Mouse (Mus musculus) lung, postnatal 36 days (tissue): ENCODE results near the gene Hist4h4.
"Not testable (repeated sequence)": the region's sequence is repeated elsewhere in the genome, so short reads cannot be mapped to it uniquely, and the experiment has no call there.

ENCODE experiments used
- DNase-seq: peaks from one replicate; pipeline ENCODE4 v3.0.0; 2022; ENCODE audit warnings: mixed read lengths

Gene Hist4h4

DNA sequence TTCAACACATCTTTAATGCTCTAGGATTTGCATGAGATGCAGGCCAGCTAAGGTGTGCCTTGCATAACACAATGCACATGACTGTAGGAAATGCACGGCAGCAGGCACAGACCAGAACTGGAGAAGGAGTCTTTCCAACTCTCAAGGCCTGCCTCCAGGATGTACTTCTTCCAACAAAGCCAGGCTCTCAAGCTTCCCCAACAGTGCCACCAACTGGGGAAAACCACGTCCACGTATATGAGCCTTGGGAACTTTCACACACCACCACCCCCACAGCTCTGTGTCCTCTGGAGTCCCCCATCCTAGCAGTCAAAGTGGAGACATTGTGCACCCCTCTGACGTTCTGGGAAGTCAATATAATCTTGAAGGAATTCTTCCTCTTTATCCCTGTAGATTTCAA is 8.9 kb upstream of the Hist4h4 start:
- DNase-seq = peak; percentile 58

DNA sequence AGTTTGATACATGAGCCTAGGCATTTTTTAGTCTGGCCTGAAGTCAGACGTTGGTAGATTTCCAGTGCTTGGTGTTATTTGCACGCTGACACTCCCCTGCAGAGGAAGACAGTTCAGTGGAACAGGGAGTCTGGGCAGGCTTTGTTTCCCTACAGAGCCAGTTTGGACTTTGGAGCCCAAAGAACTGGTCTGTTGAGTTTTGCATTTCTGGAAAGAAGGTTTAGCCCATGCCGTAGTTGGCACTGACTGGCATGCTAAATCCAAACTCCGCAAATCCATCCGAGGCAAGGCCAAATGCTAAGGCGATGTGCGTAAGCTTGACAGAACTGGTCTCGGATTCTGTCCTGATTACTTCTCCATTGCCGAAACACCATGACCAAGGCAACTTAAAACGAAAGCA is 7.0 kb upstream of the Hist4h4 start:
- no peak for DNase-seq

DNA sequence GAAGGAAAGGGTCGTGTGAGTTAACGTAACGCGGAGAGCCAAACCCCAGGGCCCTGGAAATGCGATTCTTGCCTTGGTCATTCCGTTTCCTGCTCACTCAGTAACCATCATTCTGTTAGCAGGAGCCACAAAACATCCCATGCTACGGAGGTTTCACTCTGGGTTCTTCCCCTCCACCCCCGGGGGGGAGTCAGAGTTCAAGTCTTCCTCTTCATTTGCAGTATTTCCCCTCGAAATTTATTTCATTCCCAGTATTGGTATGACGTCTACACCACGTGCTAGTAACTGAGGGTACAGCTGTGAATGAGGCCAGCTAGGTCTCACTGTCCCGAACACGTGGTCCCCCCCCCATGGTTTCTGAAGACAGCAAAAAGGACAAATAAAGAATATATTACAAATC is 5.5 kb upstream of the Hist4h4 start:
- DNase-seq = no peak

DNA sequence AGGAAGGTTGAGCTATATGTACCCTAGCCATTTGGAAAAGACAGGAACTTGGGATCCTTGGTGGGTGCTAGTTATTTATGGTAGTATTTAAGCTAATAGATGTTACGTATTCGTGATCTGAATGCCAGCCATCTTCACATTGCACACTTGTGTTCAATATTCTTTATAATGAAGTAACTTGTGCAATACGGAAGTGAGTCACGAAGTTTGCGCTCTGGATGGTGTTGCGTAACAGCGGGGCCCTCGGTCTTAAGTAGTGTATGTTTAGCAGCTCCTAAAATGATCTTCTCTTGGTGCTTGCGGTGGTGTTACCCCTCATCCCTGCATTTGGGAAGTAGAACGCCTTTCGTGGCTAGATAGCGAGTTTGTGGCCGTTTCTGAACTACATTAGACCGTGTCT is 4.9 kb upstream of the Hist4h4 start:
- DNase-seq = peak; percentile 93

DNA sequence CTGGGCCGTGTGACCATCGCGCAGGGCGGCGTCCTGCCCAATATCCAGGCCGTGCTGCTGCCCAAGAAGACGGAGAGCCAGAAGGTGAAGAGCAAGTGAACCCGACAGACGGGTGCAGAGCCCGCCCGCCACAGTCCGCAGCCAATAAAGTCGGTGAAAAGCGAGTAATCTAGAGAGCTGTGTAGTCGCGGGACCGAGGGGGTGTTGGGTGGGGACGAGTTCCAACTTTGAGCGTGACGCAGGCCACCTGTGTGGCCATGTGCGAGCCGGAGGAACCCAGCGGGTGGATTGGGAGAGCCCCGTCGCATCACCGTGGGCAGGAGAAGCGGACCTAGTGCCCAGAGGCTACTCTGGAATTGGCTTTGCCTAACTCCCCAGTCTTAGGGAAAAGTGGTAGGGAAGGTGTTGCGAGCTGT is 4.4 kb upstream of the Hist4h4 start:
- peak; percentile 40 for DNase-seq

DNA sequence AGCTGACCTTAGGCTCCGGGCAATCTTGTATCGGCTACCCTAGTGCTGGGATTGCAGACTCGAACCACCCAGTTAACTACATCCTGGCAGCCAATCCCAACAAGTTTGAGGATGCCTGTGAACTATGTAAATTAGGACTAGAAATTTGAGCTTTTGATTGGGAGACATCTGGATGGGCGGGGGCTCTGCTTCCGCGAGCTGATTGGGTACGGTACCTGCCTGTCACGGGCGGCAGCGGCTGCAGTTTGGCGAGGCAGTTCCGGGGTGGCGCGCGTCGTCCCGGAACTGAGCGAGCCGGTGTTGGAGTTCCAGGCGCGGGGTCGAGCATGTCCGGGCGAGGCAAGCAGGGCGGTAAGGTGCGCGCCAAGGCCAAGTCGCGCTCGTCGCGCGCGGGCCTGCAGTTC is 3.8 kb upstream of the Hist4h4 start, which contains the start of gene H2afj:
TSS of gene H2afj (plus strand) at position 231 of the 404 bp plus-strand sequence.
- peak; percentile 99 for DNase-seq

DNA sequence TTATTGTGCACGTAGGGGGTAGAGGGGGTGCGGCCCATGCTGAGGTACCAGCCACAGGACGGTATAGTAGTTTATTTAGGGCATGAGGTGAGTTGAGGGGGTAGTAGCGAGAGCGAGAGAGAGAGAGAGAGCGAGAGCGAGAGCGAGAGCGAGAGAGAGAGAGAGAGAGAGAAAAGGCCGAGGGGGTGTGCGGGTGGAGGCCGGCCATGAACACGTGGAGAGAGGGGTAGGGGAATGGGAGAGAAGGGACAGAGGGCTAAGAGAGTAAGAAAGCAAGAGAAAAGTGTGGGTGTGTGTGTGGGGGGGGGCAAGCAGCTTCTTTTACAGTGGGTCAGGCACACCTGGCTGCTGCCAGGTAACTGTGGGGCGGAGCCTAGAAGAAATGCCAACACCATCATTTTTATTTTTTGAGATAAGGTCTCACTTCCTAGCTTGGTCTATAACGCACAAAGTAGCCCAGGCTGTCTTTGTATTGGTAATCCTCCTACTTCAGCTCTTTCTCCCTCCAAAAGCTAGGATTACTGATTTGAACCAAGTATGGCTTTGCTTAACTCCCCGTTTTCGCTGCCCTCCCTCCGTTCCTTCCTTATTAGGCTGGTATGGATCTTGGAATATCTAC is 3.3 kb upstream of the Hist4h4 start:
- DNase-seq = no peak

DNA sequence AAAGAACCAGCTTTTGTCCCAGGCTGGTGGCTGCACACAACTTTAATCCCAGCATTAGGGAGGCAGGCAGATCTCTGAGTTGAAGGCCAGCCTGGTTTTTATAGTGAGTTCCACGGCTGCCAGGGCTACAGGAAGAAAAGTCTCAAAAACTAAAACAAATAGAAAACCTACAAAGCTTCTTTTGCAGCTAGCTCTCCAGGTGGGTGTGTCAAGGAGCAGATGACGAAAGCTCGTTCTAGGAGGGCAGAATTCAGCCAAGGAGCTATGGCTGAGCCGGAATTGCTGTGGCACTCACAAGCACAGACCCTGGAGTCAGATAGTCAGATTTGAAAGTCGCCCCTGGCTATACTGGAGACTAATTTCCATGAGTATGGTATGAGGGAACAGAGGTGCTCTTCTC is 2.6 kb upstream of the Hist4h4 start:
- DNase-seq = peak; percentile 78

DNA sequence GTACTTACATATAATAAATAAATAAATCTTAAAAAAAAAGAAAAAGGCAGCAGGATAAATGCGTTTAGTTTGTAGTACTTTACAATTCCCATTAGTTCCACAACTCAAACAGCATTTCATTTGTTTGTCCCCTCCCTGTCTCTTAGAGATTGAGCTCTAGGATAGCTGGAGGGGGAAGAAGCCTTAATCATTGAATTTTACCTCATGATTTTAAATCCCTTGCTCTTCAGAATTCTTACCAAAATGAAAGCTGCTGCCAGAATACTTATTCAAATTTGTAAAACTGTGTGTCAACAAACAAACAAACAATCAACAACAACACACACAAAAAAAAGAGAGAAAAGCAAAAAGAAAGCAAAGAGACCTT is 1.2 kb upstream of the Hist4h4 start:
- DNase-seq = no peak

DNA sequence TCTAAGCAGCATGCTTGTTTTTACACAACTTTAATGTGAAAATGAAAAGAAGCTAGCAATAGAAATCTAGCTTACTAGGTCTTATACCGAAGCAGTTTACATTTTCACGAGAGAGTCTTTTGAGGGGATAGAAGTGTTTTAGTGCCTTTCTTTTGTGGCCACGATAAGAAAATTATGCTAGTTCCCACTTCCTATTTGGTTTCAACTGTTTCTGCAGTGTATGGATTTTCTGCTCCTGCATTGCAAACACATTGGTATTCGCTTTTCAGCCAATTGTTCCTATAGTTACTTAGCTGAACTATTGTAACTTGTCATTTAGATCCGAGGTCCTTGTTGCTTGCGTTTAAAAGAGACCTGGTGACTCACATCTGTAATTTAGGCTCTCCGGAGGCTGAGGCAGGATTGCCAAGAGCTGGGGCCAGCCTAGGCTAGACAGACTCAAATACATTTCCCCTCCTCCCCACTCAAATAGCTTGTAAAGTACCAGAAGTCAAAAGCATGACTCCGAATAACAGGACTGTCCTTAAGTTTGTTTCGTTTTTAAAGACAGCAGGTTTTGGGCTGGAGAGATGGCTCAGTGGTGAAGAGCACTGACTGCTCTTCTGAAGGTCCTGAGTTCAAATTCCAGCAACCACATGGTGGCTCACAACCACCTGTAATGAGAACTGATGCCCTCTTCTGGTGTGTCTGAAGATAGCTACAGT is 642 bp upstream of the Hist4h4 start:
- no peak for DNase-seq

DNA sequence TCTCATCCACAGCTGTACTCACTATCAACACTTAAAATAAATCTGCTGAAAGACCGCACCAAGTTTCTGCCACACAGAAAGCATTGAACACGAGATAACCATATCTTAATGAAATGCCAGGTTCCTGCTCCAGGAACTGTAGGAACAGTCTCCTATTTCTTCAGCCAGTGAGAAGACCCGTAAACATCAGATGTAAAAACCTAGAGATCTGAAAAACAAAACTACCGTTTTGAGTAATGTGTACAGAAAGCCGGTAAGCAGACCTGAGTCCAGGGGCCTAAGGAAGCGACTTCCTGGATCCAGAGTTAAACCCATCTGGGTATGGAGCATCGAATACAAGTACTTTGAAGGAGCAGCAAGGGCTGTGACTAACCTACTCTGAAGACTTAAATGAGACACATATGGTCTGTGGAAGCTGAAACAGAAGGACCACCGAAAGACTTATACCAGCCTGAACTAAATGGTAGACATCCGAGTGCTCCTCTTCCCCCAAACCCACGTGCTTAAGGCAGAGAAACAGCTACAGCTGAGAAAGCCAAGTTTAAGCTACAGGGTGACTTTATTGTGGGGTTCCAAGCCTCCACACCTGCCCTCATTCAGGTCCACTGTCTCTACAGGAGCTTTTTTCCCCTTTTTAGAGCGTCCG is 999 bp downstream of the Hist4h4 start:
- DNase-seq = no peak

DNA sequence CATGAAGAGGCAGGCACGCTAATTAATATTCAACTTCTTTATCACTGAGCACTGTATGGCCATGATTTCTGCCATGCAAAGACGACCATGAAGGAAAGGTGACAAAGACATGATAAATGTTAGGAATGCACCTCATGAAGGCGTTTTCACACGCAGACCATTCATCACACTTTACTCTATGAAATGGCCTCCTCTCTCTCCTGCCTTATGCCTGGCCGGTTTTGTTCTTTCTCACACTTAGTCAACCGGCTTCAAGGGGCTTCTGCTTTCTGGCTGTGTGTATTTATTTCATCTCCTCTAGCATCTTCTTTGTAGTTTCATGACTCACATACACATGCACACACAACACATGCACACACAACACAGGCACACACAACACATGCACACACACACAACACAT is 2.9 kb downstream of the Hist4h4 start:
- no peak for DNase-seq

DNA sequence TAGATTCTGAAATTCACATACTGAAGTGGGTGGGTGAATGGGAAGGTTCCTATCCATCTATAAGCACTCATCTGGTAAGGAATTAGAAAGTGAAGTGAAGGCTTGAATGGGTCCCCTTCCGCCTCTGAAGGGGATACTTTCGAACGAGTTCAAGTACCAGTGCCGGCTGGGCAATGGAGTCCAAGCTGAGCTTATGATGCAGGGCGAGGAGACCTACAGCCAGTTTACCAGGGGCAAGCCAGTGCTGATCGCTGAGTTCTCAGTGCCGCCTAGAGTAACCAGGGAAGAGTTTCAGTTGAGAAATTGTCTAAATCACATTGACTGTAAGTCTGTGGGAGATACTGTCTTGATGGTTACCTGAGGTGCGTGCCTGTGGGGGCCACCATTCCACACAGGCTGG is 3.5 kb downstream of the Hist4h4 start:
- no peak for DNase-seq

DNA sequence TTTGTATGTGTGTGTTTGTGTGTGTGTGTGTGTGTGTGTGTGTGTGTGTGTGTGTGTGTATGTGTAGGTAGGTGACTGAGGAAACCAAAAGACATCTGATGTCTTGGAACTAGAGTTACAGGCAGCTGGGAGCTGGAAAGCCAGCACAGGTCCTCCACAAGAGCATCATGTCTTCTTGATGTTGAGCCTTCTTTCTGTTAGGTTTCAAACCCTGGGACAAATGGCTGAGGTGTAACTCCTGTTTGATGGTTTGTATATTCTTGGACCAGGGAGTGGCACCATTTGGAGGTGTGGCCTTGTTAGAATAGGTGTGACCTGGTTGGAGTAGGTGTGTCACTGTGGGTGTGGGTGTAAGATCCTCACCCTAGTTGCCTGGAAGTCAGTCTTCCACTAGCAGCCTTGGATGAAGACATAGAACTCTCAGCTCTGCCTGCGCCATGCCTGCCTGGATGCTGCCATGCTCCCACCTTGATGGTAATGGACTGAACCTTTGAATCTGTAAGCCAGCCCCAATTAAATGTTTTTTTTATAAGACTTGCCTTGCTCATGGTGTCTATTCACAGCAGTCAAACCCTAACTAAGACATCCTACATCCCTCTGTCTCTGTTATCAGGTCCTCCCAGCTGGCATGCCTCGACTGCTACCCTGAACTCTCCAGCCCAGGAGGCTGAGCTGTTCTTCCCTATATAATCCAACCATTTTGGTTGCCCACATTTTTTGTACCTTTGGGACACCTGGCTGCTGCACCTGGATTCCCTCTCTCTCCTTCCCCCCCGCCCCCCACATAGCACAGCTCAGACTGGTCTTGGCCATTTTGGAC is 6.1 kb downstream of the Hist4h4 start:
- DNase-seq = not testable (repeated sequence)

DNA sequence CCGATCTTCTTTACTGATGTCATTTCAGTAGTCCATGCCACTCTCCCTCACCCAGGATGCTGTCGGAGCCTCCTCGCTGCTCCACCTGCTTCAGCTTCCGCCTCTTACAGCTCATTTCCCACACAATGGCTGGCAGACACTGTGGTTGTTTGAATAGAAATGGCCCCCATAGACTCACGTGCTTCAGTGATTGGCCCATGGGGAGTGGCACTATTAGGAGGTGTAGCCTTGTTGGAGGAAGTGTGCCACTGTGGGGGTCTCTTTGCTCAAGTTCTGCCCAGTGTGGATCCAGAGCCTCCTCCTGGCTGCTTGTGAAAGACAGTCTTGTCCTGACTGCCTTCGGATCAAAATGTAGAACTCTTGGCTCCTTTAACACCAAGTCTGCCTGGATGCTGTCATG is 8.4 kb downstream of the Hist4h4 start:
- no peak for DNase-seq

DNA sequence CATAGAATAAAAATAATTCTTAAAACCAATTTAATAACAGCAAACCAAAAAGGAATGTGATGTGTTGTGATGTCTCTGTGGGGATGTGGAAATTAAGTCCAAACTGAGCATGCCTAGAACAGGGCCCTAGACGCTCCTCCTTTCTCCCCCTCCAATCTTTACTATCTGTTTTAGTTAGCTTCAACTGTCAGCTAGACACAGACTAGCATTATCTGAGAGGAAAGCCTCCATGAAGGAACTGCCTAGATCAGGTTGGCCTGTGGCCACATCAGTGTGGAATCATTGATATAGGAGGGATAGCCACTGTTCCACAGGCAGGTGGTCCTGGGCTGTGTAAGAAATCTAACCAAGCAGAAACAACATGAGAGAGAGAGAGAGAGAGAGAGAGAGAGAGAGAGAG is 9.1 kb downstream of the Hist4h4 start:
- no peak for DNase-seq

DNA sequence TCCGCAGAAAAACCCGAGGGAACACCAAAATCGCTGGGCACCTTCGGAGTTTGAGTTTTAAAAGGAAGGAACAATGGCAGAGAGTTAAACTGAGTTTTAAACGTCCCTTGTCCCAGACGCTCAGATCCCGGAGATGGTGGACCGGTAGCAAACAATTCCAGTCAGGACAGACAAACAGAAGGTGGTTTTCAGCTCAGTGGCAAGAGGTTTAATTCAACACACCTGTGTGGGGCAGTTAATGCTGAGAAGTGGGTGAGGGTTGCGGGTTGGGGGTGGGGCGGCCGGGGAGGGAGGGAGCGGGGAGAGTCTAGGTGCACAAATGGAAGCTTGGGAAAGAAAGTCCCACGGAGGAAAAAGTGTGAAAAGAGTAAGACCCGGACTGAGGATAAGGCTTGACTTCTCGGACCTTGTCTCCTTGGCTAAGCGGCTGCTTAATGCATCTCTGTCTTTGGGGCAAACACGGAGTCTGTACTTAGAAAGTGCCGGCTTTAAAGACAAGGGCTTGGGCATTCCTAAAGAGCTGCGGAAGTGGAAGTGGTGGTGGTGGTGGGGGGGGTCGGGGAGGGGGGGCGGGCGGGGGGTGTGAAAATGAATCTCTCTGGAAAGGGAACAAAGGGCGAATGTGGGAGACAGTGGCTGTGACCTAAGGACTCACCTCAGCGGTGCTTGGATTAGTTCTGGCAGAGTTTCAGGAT is 10.2 kb downstream of the Hist4h4 start:
- DNase-seq = no peak

DNA sequence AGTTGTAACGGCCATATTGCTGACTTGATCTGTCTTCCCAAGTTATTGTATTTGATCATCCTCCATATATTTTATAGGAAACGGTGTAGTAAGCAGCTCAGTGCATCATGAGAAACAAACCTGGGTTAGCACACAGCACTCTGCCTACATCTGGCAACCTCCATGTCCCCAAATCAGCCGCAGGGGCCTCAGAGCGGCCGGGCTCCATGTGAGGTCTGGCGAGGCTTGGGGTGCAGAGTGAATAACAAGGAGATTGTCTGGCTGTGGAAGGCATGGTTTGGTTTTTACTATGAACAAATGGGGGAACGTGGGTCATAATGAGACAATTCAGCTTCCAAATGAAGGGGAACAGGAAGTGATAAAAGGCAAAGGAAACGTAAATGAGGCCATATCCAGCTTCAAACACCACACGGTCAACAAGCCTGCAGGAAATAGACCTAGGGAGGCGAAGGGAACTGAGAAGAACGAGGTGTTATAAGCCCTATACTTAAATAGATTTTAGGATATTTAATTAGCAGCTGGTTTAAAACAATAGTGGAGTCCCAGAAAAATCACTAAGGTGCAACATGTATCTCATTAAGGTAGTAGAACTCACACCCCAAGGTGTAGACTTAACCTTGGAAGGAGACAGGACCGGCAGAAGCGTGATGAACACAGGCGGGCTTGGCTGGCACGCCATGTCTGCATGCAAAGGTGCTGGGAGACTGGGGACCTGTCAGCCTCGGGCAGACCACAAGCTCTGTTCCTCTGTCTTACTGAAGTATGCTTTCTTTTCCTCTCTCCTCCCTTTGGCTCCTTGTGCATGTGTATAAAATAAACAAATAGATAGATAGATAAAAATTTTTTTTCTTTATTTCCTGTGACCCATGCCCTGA is 11.1 kb downstream of the Hist4h4 start:
- no peak for DNase-seq

DNA sequence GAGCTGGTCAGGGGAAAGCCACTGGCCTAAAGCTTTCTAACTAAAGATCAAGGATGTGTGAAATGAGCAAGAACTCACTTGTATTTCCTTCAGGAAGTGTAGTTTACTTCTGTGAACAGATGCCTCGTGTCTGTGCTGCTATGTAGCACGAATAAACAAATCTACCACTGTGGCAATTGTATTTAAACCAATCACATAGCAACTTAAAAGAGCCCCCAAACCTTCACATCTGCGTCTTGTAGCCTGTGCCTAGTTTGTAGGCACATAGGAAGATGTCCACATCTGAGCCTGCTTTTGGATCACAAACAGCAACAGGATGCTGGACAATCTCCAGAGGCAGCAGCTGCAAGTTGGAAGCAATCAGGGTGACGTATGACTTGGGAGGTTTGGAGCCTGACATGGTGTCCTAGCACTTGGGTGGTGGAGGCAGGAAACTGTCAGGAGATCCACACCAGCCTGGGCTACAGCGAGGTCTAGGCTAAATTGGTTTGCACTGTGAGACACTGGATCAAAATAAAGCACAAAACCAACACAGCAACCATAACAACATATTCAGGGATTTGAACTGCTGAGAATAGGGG is 14.7 kb downstream of the Hist4h4 start:
- peak; percentile 83 for DNase-seq

DNA sequence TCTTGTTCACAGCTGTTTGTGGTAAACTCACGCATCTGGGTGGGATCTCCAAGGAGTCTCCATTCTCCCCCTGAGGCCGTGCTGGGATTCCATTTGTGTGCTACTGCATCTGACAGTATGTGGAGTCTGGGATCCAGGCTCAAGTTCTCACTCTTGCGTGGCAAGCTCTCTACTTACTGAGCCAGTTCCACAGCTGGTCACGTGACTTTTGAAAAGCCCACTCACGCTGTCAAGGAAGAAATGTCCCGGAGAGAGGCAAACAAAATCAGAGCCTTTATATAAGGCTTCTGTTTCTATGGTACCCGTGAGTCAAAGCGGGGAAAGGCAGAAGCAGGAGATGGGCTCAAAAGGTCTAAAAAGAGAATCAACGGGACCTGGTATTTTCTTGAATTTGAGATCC is 21.5 kb downstream of the Hist4h4 start:
- no peak for DNase-seq

DNA sequence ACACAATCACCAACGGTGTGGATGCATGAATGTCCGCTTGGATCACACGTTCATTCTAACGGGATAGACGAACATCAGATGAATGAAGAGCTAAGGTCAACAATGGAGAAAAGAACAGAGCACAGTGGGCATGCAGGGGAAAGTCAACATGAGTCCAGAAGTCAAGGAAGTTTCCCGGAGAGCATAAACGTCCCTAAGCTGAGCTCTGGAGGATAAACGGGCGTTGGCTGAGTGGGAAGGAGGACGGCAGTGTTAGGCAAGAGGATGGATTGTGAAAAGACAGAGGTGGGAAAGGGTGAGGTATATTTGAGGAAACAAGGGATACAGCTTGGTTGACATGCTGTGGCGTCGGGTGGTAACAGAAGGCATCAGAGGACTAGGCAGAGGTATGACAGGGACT is 22.1 kb downstream of the Hist4h4 start:
- no peak for DNase-seq
